Mouse (Mus musculus) lung, postnatal 10 days (tissue): ENCODE results near the gene Spag17.
A peak's percentile ranks its signal among the peaks of the same experiment; 100 is the strongest.
"Not testable (repeated sequence)": the region's sequence is repeated elsewhere in the genome, so short reads cannot be mapped to it uniquely, and the experiment has no call there.

Source experiments
- DNase-seq: peaks from one replicate; pipeline ENCODE4 v3.0.0; 2021

Spag17 gene

GRCm38 (mm10) chr3:99885187-99885811 lies at the start of gene Spag17:
TSS of gene Spag17 (plus strand) at chr3:99885406.
- peak; percentile 73 for DNase-seq

- no peak for DNase-seq
Measured at GRCm38 (mm10) chr3:99842333-99842732, 42.9 kb upstream of the Spag17 start.

- no peak for DNase-seq
Measured at GRCm38 (mm10) chr3:99842808-99843207, 42.4 kb upstream of the Spag17 start.

- DNase-seq, result peak; percentile 1
Measured at GRCm38 (mm10) chr3:99843233-99843632, 42.0 kb upstream of the Spag17 start.

GRCm38 (mm10) chr3:99850926-99851325 lies 34.3 kb upstream of the Spag17 start:
- DNase-seq, result no peak

- no peak for DNase-seq
Measured at GRCm38 (mm10) chr3:99854595-99854994, 30.6 kb upstream of the Spag17 start.

GRCm38 (mm10) chr3:99858922-99859321 lies 26.3 kb upstream of the Spag17 start:
- no peak for DNase-seq

- DNase-seq, result no peak
Measured at GRCm38 (mm10) chr3:99864706-99865105, 20.5 kb upstream of the Spag17 start.

GRCm38 (mm10) chr3:99875137-99875536 lies 10.1 kb upstream of the Spag17 start:
- no peak for DNase-seq

- no peak for DNase-seq
Measured at GRCm38 (mm10) chr3:99881498-99881897, 3.7 kb upstream of the Spag17 start.

- DNase-seq, result no peak
Measured at GRCm38 (mm10) chr3:99883988-99884564, 1.1 kb upstream of the Spag17 start.

- not testable (repeated sequence) for DNase-seq
Measured at GRCm38 (mm10) chr3:99894741-99895140, 9.5 kb downstream of the Spag17 start.

GRCm38 (mm10) chr3:99913809-99914439 lies 28.7 kb downstream of the Spag17 start:
- DNase-seq, result no peak

GRCm38 (mm10) chr3:99922944-99923343 lies 37.7 kb downstream of the Spag17 start:
- DNase-seq, result no peak

GRCm38 (mm10) chr3:99930920-99931620 lies 45.9 kb downstream of the Spag17 start:
- no peak for DNase-seq

- DNase-seq, result peak; percentile 11
Measured at GRCm38 (mm10) chr3:99936159-99936558, 51.0 kb downstream of the Spag17 start.

GRCm38 (mm10) chr3:99938611-99939286 lies 53.5 kb downstream of the Spag17 start:
- peak; percentile 53 for DNase-seq

GRCm38 (mm10) chr3:99945171-99945570 lies 60.0 kb downstream of the Spag17 start:
- no peak for DNase-seq

GRCm38 (mm10) chr3:99954039-99954602 lies 68.9 kb downstream of the Spag17 start:
- DNase-seq, result no peak

- DNase-seq, result no peak
Measured at GRCm38 (mm10) chr3:99956517-99956916, 71.3 kb downstream of the Spag17 start.

GRCm38 (mm10) chr3:99959805-99960485 lies 74.7 kb downstream of the Spag17 start:
- no peak for DNase-seq

GRCm38 (mm10) chr3:99964345-99964744 lies 79.1 kb downstream of the Spag17 start:
- DNase-seq, result no peak
